Mouse (Mus musculus) forebrain, embryonic 15.5 days (tissue): ENCODE measurements around the gene Gosr1. TPM values are rescaled to one million over a fixed set of nuclear protein-coding genes. Genes with fewer than 3 reads are reported as not detected.
"Not testable (repeated sequence)": the region's sequence is repeated elsewhere in the genome, so short reads cannot be mapped to it uniquely, and the experiment has no call there.

Experiments
- ATAC-seq: fragments of 200-750 bp; cut with Nextera tagmentation; replicated peaks from 2 replicates; pipeline ENCODE4 v1.8.0; 2017; ENCODE audit warnings: mild to moderate bottlenecking, moderate TSS enrichment, moderate library complexity
- H3K27ac ChIP-seq: fragments of 300-500 bp; sonication (generic); replicated peaks from 2 replicates; pipeline ENCODE4 v1.5.1; 2015; ENCODE audit warnings: mild to moderate bottlenecking, inconsistent platforms
- H3K27me3 ChIP-seq: fragments of 300-500 bp; sonication (generic); 2 replicates; pipeline ENCODE4 v1.6.1; 2015; ENCODE audit warnings: inconsistent platforms
- H3K36me3 ChIP-seq: fragments of 300-500 bp; sonication (generic); 2 replicates; pipeline ENCODE4 v1.6.1; 2015; ENCODE audit warnings: mild to moderate bottlenecking, inconsistent platforms
- H3K4me1 ChIP-seq: fragments of 300-500 bp; sonication (generic); 2 replicates; pipeline ENCODE4 v1.6.1; 2015; ENCODE audit warnings: inconsistent platforms
- H3K4me2 ChIP-seq: fragments of 300-500 bp; sonication (generic); replicated peaks from 2 replicates; pipeline ENCODE4 v1.6.1; 2015; ENCODE audit warnings: mild to moderate bottlenecking, inconsistent platforms
- H3K4me3 ChIP-seq: fragments of 300-500 bp; sonication (generic); 2 replicates; pipeline ENCODE4 v1.5.1; 2015; ENCODE audit warnings: mild to moderate bottlenecking, inconsistent platforms
- H3K9ac ChIP-seq: fragments of 300-500 bp; sonication (generic); replicated peaks from 2 replicates; pipeline ENCODE4 v1.6.1; 2015; ENCODE audit warnings: mild to moderate bottlenecking, inconsistent platforms
- H3K9me3 ChIP-seq: fragments of 300-500 bp; sonication (generic); 2 replicates; pipeline ENCODE4 v1.6.1; 2016; ENCODE audit warnings: inconsistent platforms
- WGBS: fragments of 180-500 bp; shearing (Covaris S2); methylation state at CpG from one replicate; pipeline ENCODE4 v1.1.7; 2015; ENCODE audit warnings: mixed read lengths; 5-methylcytosine and 5-hydroxymethylcytosine counted together
- polyA plus RNA-seq: library from polyadenylated mRNA; unstranded; fragments of >200 nt; fragmentation: Nextera tagmentation; extraction: Ambion mirVana; gene quantifications from 2 replicates; pipeline ENCODE4 v1.2.1, GENCODE M21; 2015

The Gosr1 gene
- polyA plus RNA-seq, result 27.1 and 27.4 TPM in 2 replicates

DNA sequence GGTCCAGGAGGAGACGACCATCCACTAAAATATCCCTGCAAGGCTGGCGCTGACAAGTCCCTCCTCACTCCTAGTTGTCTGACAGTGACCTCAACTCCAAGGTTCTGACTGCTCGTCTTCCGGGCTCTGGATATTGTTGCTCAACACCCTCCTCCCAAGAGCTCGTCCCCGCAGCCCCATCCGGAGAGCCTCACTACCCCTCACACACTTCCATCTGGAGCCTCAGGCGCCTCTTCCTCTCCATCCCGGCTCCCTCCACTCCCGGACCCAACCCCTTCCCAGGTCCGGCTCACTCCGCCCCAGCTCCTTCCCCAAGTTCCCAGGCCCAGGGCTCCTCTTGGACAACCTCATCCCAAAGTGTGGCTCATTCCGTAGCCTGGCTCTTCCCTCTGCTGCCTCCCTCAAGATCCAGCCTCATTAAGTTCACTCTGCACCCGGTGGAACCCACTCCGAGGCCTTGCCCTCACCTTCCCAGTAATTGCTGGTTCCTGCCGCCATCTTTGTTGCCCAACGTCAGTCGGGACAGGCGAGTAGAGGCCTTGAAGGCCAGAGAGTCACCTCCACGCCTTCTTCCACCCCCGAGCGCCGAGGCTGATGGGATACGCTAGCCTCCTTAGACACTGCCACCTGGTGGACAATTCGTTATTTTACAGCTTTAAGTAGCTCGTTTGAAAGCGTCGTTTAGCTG is at the start of gene Gosr1:
TSS of gene Gosr1 (minus strand) at position 527 of the 688 bp plus-strand sequence.
- H3K4me1 ChIP-seq, result peaks cover 13% of the 10 kb centered on the region
- H3K4me2 ChIP-seq, result peak within 1 kb of the TSS; percentile 76
- H3K4me3 ChIP-seq, result peak within 1 kb of the TSS; percentile 62
- no peaks in the 10 kb centered on the region for H3K9me3 ChIP-seq
- peak; percentile 98 for ATAC-seq
- 0 out of 2 replicates have a peak, but pooled peaks cover 6% of the 10 kb centered on the region for H3K27me3 ChIP-seq
- peaks cover 24% of the 10 kb centered on the region for H3K36me3 ChIP-seq
- H3K9ac ChIP-seq, result peak within 1 kb of the TSS; percentile 86
- under 1% methylated on average over 28 of the region's 28 CpGs for WGBS
- peak within 1 kb of the TSS; percentile 82 for H3K27ac ChIP-seq

DNA sequence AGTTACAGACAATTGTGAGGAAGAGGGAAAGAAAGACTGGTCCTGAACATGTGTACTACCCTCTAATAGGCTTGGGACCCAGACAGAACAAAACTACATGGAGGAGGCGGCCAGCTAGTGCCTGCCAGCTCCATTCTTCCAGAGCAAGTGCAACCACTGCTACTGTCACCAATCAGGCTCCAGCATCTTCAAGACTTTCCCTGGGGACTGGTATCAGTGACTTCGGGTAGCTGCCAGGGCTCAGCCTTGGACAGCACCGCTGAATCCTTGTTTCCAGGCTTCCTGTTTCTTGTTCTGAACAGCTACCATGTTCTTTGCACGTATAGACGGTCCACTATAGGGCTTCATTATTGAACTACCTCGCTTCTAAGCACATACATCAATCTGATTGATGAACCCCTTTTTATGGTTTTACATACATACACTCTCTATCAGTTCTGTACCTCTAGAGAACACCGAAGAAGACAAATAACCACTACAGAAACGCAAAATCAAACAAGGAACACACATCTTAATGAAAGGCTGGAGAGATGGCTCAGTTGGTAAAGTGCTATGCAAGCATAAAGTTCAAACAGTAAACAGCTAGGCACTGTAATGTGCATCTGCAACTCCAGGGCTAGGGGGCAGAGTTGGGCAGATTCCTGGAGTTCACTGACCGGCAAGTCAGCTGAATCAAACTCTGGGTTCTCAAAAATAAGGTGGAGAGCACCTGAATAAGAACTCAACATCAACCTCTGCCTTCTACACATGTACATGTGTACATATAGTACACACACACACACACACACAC is 47.5 kb upstream of the Gosr1 start:
- Histone ChIP-seq H3K27me3 (no peaks in the 10 kb centered on the region), H3K36me3 (peaks cover 16% of the 10 kb centered on the region; the same call in 1 of the 2 replicates), H3K9ac (no peak overlapping the region), H3K4me2 (no peak overlapping the region), H3K4me1 (peaks cover 2% of the 10 kb centered on the region; the same call in 1 of the 2 replicates), H3K27ac (no peak overlapping the region), H3K9me3 (no peaks in the 10 kb centered on the region), H3K4me3 (no peak overlapping the region)
- ATAC-seq, result no peak
- WGBS, result 88% methylated on average over 9 of the region's 9 CpGs

DNA sequence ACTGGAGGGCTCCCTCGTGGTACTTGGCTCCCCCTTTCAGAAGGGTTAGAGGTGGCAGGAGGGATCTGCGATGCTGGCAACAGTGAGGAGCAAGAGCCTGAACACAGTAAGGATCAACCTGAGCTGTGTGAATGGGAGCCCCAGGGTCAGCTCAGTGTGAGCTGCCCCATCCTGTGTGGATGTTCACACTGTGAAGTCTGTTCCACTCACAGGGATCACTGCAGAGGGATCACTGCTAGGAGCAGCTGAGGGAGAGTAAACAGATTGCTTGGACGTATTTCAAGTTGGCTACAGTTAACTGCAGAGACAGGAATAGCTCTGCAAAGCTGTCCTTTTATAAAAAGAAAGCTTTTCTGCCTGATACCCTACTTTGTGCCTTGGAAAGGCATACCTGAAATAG is 46.1 kb upstream of the Gosr1 start:
- Histone ChIP-seq H3K27me3 (no peaks in the 10 kb centered on the region), H3K4me1 (peaks cover 2% of the 10 kb centered on the region; the same call in 1 of the 2 replicates), H3K9me3 (no peaks in the 10 kb centered on the region), H3K4me3 (no peak overlapping the region), H3K9ac (no peak overlapping the region), H3K4me2 (no peak overlapping the region), H3K27ac (peak overlapping the region; percentile 54), H3K36me3 (peaks cover 26% of the 10 kb centered on the region; the same call in 1 of the 2 replicates)
- ATAC-seq, result no peak
- 50% methylated on average over 3 of the region's 3 CpGs for WGBS

DNA sequence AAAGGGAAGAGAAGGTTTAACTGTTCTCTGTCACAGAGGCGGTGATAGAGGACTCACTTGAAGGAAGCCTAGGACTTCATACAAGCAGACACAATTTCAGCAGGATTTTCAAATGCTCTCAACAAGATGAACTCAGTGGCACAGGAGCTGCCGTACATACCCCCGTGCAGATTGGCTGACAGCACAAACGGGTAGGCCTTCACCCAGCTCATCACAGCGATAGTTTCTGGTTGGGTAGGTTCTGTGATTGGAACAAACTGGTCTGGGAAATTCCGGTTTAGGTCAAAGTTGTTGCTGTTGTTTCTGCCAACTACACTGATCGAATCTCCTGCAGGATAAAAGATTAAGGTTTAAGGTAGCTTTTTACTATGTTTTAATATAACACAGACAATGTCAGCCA is 45.2 kb upstream of the Gosr1 start:
- peaks cover 29% of the 10 kb centered on the region for H3K36me3 ChIP-seq
- WGBS, result 87% methylated on average over 7 of the region's 7 CpGs
- H3K27me3 ChIP-seq, result no peaks in the 10 kb centered on the region
- H3K4me3 ChIP-seq, result no peak overlapping the region
- H3K27ac ChIP-seq, result no peak overlapping the region
- no peak overlapping the region for H3K9ac ChIP-seq
- no peak overlapping the region for H3K4me2 ChIP-seq
- ATAC-seq, result no peak
- peaks cover 2% of the 10 kb centered on the region; the same call in 1 of the 2 replicates for H3K4me1 ChIP-seq
- no peaks in the 10 kb centered on the region for H3K9me3 ChIP-seq

DNA sequence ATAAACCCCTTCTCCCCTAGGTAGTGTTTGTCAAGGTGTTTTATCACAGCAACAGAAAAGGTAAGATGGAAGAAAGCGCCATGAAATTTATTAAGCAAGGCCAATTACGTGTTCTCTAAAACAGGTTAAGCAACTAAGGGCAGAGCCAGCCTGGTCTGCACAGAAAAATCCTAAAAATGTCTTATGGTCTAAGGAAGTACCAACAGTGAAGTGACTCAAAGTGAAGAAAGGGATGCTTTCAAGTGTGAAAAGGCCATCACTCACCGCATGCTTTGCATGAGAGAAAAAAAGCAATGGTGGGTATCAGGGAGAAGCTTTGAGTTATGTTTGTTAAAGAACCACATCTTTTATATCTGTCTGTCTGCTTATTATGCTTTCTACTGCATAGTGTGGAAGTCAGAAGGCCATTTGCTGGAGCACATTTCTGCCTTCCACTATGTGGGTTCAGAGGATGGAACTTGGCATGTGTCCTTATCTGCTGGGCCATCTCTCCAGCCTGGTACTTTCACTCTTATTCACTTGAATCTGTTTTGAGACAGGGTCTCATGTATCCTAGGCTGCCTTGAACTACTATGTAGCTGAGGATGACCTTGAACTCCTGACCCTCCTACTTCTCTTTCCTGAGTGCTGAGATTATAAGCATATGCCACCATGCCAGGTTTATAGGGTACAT is 43.8 kb upstream of the Gosr1 start:
- no peak overlapping the region for H3K27ac ChIP-seq
- H3K4me1 ChIP-seq, result peaks cover 2% of the 10 kb centered on the region; the same call in 1 of the 2 replicates
- no peak overlapping the region for H3K4me2 ChIP-seq
- no peaks in the 10 kb centered on the region for H3K9me3 ChIP-seq
- no peak for ATAC-seq
- no peaks in the 10 kb centered on the region for H3K27me3 ChIP-seq
- no peak overlapping the region for H3K4me3 ChIP-seq
- H3K36me3 ChIP-seq, result peaks cover 40% of the 10 kb centered on the region
- H3K9ac ChIP-seq, result no peak overlapping the region
- 96% methylated on average over 3 of the region's 3 CpGs for WGBS

DNA sequence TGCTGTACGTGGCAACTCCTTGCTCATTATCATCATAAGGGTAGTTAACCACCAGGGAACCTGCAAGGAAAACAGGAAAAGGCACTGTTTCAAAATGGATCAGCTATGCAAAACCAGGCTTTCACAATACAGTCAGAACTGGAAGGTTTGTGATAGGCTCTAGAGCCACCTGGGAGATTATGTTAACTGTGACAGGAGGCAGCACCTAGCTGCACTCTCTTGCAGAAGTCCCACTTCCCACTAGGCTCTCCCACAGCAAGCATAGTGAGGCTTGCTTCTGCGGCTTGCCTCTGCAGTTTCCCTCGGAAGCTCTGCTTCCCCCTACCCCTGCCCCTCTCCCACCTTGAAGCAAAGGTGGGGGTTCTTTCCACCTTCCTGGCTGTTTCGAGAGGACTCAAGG is 42.6 kb upstream of the Gosr1 start:
- H3K4me2 ChIP-seq, result no peak overlapping the region
- WGBS, result 80% methylated on average over 4 of the region's 4 CpGs
- no peaks in the 10 kb centered on the region for H3K27me3 ChIP-seq
- ATAC-seq, result no peak
- H3K9ac ChIP-seq, result no peak overlapping the region
- H3K4me3 ChIP-seq, result no peak overlapping the region
- H3K36me3 ChIP-seq, result peaks cover 46% of the 10 kb centered on the region
- no peak overlapping the region for H3K27ac ChIP-seq
- H3K4me1 ChIP-seq, result peaks cover 2% of the 10 kb centered on the region; the same call in 1 of the 2 replicates
- H3K9me3 ChIP-seq, result no peaks in the 10 kb centered on the region

DNA sequence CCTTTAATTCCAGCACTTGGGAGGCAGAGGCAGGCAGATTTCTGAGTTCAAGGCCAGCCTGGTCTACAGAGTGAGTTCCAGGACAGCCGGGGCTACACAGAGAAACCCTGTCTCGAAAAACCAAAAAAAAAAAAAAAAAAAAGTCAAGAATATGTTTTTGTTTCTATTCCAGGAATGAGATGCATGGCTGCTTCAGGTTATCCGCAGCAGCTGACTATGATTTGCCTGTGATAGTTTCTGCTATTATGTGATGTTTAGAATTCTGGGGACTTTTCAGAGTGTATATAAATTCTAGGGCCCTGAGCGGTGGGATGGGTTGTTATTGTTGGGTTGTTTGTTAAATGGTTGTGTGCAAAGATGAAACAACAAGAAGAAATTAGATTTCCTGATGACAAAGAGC is 41.7 kb upstream of the Gosr1 start:
- not testable (repeated sequence) for H3K9me3 ChIP-seq, H3K4me3 ChIP-seq, ATAC-seq, H3K4me1 ChIP-seq, H3K9ac ChIP-seq, H3K27me3 ChIP-seq, H3K4me2 ChIP-seq, H3K27ac ChIP-seq
- WGBS, result 84% methylated on average over 4 of the region's 4 CpGs
- H3K36me3 ChIP-seq, result peaks cover 46% of the 10 kb centered on the region

DNA sequence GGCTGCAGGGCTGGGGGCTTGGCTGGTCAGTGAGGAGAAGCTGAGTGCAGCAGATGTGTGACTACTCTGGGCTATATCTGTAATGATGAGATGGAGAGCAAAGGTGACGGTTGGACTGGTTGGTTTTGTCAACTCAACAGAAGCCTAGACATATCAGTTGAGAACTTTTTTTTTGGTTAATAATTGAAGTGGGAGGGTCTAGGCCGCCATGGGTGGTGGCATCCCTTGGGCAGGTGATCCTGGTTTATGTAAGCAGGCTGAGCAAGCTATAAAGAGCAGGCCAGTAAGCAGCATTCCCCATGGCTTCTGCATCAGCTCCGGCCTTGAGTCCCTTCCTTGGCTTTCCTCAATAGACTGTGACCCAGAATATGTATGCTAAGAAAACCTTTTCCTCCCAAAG is 39.9 kb upstream of the Gosr1 start:
- H3K36me3 ChIP-seq, result peaks cover 53% of the 10 kb centered on the region
- 89% methylated on average over 3 of the region's 3 CpGs for WGBS
- H3K4me3 ChIP-seq, result no peak overlapping the region
- H3K9me3 ChIP-seq, result no peaks in the 10 kb centered on the region
- no peak overlapping the region for H3K9ac ChIP-seq
- ATAC-seq, result no peak
- H3K27ac ChIP-seq, result no peak overlapping the region
- no peaks in the 10 kb centered on the region for H3K4me1 ChIP-seq
- no peaks in the 10 kb centered on the region for H3K27me3 ChIP-seq
- H3K4me2 ChIP-seq, result no peak overlapping the region

DNA sequence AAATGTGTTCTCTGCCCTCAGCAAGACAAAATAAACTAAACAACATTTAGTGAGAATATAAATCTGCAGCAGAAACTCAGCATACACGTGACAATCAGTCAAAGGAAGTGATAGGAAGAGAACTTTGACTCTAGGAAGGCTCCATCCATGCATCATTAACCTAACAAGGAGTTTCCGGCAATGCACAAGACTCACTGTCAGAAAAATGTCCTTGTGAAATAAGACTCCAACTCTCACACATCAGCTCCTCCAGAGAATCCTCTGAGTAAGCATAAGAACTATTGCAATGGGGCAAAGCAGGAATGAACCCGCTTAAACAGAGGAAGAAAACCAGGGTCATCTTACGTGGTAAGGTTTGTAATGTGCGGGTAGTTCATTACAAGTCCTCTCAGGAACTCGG is 33.9 kb upstream of the Gosr1 start:
- Histone ChIP-seq H3K9me3 (no peaks in the 10 kb centered on the region), H3K4me1 (no peaks in the 10 kb centered on the region), H3K9ac (no peak overlapping the region), H3K27ac (no peak overlapping the region), H3K27me3 (no peaks in the 10 kb centered on the region), H3K36me3 (peaks cover 31% of the 10 kb centered on the region), H3K4me2 (no peak overlapping the region), H3K4me3 (no peak overlapping the region)
- 90% methylated on average over 6 of the region's 6 CpGs for WGBS
- no peak for ATAC-seq

DNA sequence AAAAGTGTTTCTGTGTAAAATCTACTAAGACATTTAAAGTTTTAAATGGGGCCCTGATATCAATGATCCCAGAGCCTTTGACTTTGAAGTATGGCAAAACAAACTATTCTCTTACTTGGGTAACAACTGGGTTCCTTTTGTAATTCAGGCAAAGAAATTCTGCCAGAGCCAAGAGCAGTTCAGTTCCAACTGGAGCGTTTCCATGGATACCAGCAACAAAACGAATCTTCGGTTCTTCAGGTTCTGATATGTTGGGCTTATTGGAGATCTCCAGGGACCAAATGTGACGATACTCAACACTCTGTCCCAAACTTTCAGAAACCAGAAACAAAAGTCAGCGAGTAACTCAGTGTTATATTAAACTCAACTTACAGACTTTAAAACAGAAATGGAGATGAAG is 31.9 kb upstream of the Gosr1 start:
- Histone ChIP-seq H3K36me3 (peaks cover 33% of the 10 kb centered on the region), H3K4me1 (no peaks in the 10 kb centered on the region)

DNA sequence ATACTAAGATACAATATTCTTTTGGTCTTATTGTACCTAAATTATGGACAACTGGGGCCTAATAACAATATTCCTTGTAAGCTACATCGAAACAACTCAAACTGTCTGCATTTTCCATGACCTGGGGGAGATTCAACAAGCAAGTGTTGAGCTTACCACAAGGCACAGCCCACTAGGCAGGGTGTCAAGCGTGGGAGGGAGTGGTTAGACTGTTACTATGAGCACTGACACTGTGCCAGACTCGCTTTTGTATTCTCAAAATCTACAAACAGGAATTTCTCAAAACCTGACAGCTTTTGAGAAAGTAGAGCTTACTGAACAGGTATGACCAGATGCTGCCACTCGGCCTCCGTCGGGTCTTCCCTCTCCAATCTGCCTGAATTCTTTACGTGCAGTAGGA is 28.0 kb upstream of the Gosr1 start:
- Histone ChIP-seq H3K4me1 (no peaks in the 10 kb centered on the region), H3K36me3 (peaks cover 28% of the 10 kb centered on the region), H3K4me2 (no peak overlapping the region), H3K9me3 (no peaks in the 10 kb centered on the region), H3K4me3 (no peak overlapping the region), H3K9ac (no peak overlapping the region), H3K27me3 (no peaks in the 10 kb centered on the region), H3K27ac (no peak overlapping the region)
- WGBS, result 95% methylated on average over 7 of the region's 7 CpGs
- ATAC-seq, result no peak

More for the DNA sequence above, 31.9 kb upstream of the Gosr1 start:
- no peaks in the 10 kb centered on the region for H3K27me3 ChIP-seq
- no peak overlapping the region for H3K9ac ChIP-seq
- no peak for ATAC-seq
- no peak overlapping the region for H3K4me3 ChIP-seq
- H3K4me2 ChIP-seq, result no peak overlapping the region
- WGBS, result 87% methylated on average over 5 of the region's 5 CpGs
- H3K27ac ChIP-seq, result no peak overlapping the region
- H3K9me3 ChIP-seq, result no peaks in the 10 kb centered on the region

DNA sequence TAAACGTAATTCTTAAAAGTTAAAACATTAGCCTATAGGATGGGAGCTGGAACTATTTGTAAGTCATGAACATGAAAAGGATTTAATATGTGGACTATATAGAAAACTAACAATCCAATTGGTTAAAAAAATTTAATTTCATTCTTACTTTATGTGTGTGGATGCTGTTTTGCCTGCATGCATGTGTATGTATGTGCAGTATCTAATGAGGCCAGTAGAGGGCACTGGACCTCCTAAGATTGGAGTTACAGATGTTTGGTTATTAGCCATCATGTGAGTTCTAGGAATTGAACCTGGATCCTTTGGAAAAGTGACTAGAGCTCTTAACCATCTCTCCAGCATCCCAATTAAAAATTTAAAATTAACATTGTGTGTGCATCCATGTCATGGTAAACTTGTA is 25.9 kb upstream of the Gosr1 start:
- peaks cover 39% of the 10 kb centered on the region for H3K36me3 ChIP-seq
- no peak overlapping the region for H3K4me3 ChIP-seq
- WGBS, result 94% methylated on average over 1 of the region's 1 CpGs
- no peaks in the 10 kb centered on the region for H3K4me1 ChIP-seq
- H3K9ac ChIP-seq, result no peak overlapping the region
- no peak overlapping the region for H3K4me2 ChIP-seq
- no peaks in the 10 kb centered on the region for H3K27me3 ChIP-seq
- no peaks in the 10 kb centered on the region for H3K9me3 ChIP-seq
- no peak overlapping the region for H3K27ac ChIP-seq
- ATAC-seq, result no peak
